Mouse (Mus musculus): ENCODE measurements around the gene Atad2b. TPM values are rescaled to one million over a fixed set of nuclear protein-coding genes. Genes with fewer than 3 reads are reported as not detected.
"Not testable (repeated sequence)": the region's sequence is repeated elsewhere in the genome, so short reads cannot be mapped to it uniquely, and the experiment has no call there.

Gene Atad2b
- total RNA-seq (2017), result 43.3 to 66.9 TPM (median 52.2 TPM) in 3 replicates

DNA sequence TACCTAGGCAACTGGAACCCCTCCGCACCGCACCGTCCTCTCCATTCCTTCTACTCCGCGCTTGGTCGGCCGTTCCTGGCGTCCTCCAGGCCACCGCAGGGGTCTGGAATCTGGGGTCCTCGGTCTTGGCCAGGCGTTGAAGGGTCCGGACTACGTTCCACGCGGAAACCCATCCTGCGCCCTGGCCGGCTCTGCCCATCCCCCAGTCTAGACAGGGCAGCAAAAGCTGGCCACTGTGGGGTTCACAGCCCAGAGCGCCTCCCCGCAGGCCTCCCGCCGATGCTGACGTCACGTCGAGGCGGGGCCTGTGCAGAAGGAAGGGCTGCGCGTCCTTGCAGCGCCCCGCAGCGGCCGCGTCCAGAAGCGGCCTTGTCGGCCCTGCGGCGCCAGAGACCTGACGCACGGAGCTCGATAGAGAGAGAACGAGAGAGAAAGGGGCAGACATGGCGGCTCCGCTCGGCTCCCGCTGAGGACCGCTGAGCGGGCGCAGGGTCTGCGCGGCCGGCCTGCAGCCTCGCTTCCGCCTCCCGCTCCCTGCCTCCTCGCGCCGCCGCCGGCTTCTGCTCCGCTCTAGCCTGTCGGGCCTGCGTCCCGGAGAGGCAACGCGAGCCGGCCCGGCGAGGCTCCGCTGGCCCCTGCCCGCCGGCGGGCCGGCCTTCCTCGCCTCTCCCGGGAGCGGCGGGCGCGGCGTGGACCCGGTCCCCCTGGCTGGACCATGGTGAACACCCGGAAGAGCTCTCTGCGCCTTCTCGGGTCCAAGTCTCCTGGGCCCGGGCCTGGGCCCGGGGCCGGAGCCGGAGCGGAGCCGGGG lies at the start of gene Atad2b:
TSS of gene Atad2b (plus strand) at position 360 of the 811 bp plus-strand sequence.
- ATAC-seq (replicated peaks; ENCODE audit: insufficient number of reproducible peaks, low FRiP score, low TSS enrichment, poor library complexity, severe bottlenecking), result peak; percentile 91

DNA sequence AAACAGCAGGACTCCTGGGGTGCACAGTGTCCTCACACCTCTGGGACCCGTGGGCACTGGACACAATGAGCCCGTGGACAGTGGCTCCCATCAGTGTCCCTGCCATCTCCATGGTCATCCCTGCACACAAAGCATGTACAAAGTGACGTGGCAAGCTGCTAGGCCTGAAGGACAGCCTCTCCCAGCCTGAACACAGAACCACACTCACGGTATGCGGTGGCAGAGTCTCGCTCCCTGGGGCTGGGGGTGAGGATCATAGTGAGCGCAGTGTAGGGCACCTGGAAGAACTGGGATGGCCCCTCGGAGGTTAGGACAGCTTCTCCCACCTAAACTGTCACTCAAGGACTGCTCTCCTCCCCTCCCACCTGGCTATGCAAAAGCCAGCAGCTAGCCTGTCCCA lies 48.2 kb upstream of the Atad2b start:
- no peak for ATAC-seq (replicated peaks; ENCODE audit: insufficient number of reproducible peaks, low FRiP score, low TSS enrichment, poor library complexity, severe bottlenecking)

DNA sequence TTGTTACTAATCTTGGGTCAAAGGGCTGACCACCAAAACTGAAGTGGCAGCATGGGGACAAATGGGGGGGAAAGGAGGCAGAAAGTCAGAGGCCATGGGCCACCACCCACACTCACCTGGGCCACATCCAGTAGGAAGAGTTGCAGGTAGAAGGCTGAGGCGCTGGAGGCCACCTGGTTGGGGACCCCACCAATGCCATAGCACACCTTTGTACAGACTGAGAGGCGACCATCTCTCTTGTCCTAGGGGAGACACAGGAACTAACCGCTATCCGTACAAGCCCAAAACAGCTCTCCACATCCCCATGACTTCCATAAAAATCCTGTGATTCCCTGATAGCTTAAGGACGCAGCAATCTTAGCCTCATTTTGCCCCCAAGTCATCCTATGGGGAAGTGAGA lies 45.9 kb upstream of the Atad2b start:
- no peak for ATAC-seq (replicated peaks; ENCODE audit: insufficient number of reproducible peaks, low FRiP score, low TSS enrichment, poor library complexity, severe bottlenecking)

DNA sequence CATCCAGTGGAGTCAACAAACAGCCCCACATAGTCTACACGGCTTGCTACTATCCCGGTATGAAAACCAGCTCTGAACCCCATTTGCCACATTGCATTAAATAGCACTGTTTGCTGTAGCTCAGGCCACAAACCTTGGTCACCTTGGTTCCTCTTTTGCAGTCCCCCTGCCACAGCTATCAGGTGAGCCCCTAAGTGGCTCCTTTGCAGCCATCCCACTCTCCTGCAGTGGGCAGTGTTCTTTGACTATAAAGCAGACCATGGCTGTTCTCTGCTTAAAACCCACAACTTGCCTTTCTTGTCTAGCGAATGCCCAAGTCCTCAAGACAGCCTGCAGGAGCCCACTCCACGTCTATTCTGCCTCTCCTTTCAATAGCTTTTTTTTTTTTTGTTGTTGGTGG lies 44.9 kb upstream of the Atad2b start:
- no peak for ATAC-seq (replicated peaks; ENCODE audit: insufficient number of reproducible peaks, low FRiP score, low TSS enrichment, poor library complexity, severe bottlenecking)

DNA sequence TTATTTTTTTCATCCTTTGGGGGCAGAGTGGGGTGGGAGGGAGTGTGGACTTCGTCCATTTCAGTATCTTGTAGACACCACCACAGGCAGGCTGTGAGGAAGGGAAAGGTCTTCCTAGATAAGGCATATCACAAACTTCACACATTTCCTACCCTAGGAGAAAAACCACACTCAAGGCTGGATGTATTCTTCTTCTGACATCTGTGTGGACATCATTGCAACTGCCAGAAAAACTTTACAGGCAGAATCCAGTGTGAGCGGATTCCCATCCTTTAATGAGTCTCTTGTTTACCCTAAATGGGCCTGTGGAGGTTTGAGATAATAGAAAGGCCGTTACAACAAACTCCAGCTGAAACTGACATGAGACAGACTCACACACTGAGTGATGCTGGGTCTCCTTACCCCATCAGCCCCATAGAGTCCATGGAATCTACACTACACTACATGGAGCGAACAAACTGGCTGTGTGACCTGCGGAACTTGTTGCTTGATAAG lies 44.1 kb upstream of the Atad2b start:
- no peak for ATAC-seq (replicated peaks; ENCODE audit: insufficient number of reproducible peaks, low FRiP score, low TSS enrichment, poor library complexity, severe bottlenecking)

DNA sequence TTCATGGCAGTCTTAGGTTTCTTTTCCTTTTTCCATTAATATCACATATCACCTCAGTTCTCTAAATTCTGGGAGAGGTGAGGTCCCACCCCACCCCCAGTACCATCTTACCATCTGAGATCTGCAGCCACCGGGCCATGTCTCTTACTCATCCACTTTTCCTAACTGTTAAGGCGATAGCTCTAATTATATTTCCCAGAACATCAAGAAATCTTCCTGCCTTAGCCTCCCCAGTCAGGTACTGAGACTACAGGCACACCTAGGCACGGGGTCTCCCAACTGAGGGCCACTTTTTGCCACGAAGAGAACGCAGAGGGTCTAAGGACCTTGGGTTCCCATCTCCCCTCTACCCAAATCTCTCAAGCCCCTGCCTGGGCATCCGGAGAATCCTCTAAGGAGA lies 43.6 kb upstream of the Atad2b start:
- no peak for ATAC-seq (replicated peaks; ENCODE audit: insufficient number of reproducible peaks, low FRiP score, low TSS enrichment, poor library complexity, severe bottlenecking)

DNA sequence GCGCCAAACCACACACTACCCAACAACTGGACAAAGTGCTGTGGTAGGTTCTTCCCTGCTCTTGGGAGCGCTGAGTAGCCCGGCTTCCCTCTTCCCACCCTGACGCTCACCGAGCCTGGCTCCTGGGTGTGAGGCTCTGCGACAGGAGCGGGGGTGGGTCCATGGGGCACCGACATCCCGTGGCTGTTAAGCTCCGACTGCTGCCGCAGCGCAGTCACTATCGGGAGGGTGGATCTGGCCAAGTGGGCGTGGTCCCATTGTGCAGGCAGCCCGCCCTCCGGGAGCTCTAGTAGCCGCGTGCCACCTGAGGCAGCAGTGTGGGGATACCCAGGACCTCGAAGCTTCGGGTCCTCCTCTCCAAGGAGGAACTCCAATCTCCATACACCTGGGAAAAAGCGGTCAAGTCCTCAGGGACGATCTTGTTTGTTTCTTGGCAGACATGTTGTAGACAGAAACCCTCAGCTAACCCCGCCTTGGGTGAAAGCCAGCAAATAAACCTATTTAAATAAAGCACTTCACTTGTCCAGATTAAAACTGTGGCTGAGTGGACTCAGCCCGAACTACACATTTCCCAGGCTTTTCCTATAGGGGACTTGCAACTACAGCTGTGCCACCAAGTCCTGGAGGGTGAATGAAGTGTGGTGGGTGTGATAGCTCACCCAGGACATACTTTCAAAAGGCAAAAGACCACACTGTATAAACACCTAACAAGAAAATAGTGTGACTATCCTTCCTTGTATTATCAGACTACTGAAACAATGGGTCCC lies 42.8 kb upstream of the Atad2b start, which contains the start of gene Mfsd2b:
TSS of gene Mfsd2b (minus strand) at position 199 of the 767 bp plus-strand sequence.
- ATAC-seq (replicated peaks; ENCODE audit: insufficient number of reproducible peaks, low FRiP score, low TSS enrichment, poor library complexity, severe bottlenecking), result peak; percentile 73; the same call in 1 of the 2 replicates

DNA sequence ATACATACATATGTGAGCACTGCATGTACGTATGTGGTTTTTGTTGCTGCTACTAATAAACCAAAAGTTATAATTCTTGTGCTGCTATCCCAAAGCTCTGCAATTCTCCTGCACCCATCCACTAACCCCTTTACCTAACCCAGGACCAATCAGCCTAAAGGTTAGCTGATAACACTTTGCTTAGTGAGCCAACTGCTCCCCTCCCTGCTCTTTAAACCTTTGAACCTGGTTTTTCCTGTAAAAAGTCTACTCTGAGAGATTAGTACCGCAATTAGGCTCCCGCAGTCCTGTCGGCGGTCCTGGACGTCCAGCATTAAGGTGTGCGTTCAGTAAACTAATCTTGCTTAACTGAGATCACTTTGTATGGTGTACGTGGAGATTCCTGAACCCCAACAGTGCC lies 41.5 kb upstream of the Atad2b start:
- ATAC-seq (replicated peaks; ENCODE audit: insufficient number of reproducible peaks, low FRiP score, low TSS enrichment, poor library complexity, severe bottlenecking), result no peak

DNA sequence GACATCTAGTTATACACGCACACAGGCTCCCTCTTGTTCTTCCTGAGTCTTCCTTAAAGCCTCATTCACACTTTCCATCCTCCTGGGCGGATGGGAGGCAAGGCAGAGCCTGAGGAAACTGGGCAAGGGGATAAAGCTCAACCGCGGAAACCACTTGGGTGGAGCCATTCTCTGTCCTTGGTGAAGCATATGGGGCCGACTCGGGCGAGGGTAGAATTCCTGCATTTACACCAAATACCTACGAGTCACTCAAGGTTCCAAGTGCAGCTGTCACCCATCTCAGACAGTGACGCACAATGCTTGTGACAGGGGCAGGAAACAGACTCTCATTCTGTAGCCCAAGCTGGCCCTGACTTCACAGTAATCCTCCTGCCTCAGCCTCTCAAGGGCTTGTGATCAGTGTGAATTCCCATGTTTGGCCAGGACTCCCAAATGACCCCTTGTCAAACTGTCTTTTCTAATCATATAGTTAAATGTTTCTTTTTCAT lies 38.8 kb upstream of the Atad2b start:
- no peak for ATAC-seq (replicated peaks; ENCODE audit: insufficient number of reproducible peaks, low FRiP score, low TSS enrichment, poor library complexity, severe bottlenecking)

DNA sequence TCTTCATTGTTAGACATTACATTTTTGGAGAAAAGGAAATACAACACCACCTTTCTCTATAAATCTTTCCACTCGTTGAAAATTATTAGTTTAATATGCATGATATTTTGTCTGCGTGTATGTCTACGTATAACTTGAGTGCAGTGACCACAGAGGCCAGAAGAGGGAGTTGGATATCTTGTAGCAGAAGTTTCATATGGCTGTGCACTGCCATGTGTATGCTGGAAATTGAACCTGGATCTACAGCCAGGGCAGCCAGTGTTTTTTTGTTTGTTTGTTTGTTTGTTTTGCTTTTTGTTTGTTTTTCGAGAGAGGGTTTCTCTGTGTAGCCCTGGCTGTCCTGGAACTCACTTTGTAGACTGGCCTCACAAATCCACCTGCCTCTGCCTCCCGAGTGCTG lies 38.1 kb upstream of the Atad2b start:
- ATAC-seq (replicated peaks; ENCODE audit: insufficient number of reproducible peaks, low FRiP score, low TSS enrichment, poor library complexity, severe bottlenecking), result no peak

DNA sequence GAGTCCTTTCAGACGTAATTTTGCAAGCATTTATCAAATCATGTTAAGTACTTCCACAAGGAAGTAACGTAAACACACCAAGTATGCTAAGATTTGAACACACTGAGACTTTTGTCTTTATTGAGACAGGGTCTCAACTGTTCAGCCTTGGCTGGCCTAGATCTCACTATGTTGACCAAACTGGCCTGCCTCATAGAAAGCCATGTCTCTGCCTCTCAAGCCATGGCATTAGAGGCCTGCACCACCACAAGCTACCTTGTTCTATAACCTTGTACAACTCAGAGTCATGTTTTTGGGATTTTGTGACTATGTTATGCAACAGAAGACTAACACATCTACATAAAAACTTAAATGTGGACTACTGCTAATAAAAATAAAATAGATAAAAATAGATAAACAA lies 35.1 kb upstream of the Atad2b start:
- no peak for ATAC-seq (replicated peaks; ENCODE audit: insufficient number of reproducible peaks, low FRiP score, low TSS enrichment, poor library complexity, severe bottlenecking)

DNA sequence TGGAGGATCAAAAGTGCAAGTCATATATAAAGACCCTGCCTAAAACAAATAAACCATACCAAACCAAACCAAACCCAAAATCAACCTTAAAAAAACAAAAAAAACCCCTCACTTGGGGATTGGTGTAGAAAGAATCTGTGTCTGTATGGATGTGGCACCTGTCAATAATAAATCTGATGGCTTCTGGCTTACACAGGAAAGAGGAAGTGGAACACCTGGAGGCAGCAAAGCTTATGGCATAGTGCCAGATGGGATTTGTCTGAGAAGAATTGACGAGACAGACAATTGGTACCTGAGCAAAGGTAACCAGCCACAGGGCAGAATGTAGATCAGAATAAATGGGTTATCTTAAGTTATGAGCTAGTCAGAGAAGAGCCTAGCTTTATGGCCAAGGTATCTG lies 32.1 kb upstream of the Atad2b start:
- ATAC-seq (replicated peaks; ENCODE audit: insufficient number of reproducible peaks, low FRiP score, low TSS enrichment, poor library complexity, severe bottlenecking), result no peak

DNA sequence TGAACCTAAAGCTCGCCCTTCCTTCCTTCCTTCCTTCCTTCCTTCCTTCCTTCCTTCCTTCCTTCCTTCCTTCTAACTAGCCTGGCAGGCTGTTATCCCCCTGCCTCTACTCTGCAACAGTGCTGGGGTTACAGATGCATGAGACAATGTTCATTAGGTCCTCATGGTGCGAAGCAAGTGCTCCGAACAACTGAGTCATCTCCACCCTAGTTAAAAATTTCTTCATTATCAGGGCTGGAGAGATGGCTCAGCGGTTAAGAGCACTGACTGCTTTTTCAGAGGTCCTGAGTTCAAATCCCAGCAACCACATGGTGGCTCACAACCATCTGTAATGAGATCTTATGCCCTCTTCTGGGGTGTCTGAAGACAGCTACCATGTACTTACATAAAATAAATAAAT lies 30.6 kb upstream of the Atad2b start:
- not testable (repeated sequence) for ATAC-seq (replicated peaks; ENCODE audit: insufficient number of reproducible peaks, low FRiP score, low TSS enrichment, poor library complexity, severe bottlenecking)

DNA sequence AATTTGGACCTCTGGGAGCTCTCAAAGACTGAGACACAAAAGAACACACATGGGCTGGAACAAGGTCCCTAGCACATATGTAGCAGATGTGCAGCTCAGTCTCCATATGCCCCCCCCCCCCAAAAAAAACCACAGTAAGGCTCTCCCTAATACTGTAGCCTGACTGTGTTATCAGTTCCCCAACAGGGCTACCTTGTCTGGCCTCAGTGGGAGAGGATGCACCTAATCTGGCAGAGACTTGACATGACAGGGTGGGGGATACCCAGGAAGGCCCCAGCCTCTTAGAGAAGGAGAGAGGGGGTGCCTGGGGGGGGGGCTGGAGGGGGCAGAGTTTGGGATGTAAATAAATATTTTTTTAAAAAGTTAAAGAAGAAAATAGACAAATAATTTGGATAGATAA lies 28.4 kb upstream of the Atad2b start:
- ATAC-seq (replicated peaks; ENCODE audit: insufficient number of reproducible peaks, low FRiP score, low TSS enrichment, poor library complexity, severe bottlenecking), result no peak

DNA sequence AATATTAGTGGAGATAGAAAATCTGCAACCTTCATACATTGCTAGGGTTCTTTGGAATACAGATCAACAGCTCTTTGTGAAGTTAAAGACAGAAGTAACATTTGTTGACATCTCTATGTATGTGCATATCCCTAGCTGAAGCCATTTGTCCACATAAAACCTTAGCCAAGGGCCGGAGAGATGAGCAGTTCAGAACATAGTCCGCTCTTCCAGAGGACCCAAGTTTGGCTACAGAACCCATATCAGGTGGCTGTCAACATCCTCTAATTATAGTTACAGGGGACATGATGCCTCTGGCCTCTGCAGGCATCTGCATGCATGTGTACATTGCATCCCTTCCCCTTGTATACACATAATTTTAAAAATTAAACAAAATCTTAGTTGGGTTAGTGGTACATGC lies 27.9 kb upstream of the Atad2b start:
- no peak for ATAC-seq (replicated peaks; ENCODE audit: insufficient number of reproducible peaks, low FRiP score, low TSS enrichment, poor library complexity, severe bottlenecking)

DNA sequence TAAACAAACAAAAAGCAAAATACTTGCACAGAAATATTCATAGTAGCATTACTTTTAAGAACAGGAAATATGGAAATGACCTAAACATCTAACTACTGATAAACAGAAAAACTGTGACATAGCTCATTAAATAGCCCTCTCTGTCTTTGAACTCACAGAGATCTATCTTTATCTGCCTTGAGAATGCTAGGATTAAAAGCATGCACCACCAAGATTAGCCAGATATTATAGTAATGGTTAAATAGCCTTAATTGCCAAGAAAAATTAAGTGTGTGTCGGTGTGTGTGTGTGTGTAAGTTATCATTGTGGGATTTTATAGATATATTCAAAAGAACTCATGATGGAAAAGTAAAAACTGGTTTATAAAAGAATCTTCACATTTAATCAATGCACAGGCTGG lies 27.3 kb upstream of the Atad2b start:
- ATAC-seq (replicated peaks; ENCODE audit: insufficient number of reproducible peaks, low FRiP score, low TSS enrichment, poor library complexity, severe bottlenecking), result no peak

DNA sequence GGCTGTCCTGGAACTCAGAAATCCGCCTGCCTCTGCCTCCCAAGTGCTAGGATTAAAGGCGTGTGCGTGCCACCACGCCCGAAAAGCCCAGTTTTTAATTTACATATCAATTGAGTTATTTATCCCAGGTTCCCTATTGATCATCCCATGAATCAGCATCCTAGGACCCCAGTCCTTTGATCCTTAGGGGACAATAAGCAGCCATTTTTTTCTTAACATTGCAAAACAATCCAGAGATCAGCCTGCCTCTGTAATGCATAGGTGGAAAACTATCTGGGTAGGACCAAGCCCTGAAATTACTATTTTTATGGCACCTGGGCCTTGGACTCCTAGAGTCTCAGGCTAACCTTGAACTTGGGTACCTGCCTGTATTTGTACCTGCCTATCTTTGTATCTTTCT lies 19.1 kb upstream of the Atad2b start:
- ATAC-seq (replicated peaks; ENCODE audit: insufficient number of reproducible peaks, low FRiP score, low TSS enrichment, poor library complexity, severe bottlenecking), result no peak

DNA sequence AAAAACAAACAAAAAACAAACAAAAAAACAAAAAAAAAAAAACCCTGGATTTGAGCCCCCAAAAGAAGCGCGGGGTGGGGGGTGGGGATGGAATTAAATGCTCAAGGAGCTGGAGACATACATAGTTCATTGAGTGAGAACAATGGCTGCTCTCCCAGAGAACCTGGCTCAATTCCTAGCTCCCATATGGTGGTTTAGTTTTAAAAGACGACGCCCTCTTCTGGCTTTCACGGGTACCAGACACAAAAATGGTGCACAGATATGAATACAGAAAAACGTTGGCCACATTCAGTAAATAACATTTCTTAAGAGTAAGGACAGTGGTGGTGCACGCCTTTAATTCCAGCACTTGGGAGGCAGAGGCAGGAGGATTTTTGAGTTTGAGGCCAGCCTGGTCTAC lies 11.2 kb upstream of the Atad2b start:
- ATAC-seq (replicated peaks; ENCODE audit: insufficient number of reproducible peaks, low FRiP score, low TSS enrichment, poor library complexity, severe bottlenecking), result no peak

DNA sequence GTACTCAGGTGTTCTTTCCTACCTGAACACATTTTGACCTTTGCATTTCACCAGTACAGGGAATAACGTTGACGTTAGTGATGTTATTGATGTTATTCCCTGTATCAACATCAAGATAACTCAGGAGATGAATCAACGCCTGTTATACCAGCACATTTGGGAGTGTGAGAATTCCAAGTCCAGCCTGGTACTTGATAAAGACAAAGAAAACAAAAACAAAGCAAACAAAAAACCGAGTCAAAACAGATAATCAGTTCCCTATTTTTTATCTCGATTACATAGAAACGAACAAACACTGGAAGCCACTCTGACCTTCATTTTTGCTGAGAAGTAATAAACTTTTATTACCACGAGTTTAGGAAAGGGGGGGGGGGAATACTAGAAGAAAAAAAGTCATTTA lies 10.7 kb upstream of the Atad2b start:
- no peak for ATAC-seq (replicated peaks; ENCODE audit: insufficient number of reproducible peaks, low FRiP score, low TSS enrichment, poor library complexity, severe bottlenecking)
